Comparison of ENCODE assay signal across 9 mouse cellular contexts in the genomic region with DNA sequence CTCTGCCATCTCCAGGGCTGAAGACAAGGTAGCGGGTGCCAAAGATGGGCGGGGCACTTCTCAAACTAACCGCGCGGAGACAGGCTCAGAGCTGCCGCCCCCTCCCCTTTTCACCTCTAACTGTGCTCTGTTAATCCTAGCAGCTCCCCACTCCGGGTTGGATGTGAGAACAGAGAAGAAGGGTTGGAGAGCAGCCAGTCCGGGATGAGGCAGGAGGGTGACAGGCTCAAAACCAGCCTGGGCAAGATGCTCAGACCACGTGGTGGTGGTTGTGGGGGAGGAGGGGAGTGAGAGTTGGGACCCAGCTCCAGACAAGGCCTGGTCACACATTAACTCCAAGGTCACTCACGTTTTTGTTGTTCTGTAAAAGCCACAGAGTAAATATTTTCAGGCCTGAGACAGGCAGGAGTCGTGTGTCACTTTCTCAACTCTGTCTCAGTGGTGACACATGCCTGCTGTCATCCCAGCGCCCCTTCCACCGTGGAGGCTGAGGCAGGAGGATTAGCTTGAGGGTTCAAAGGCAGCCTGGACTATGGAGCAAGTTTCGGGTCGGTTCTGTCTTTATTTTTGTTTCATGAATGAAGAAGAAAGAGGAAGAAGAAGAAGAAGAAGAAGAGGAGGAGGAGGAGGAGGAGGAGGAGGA. TPM values are rescaled to one million over a fixed set of nuclear protein-coding genes. Genes with fewer than 3 reads are reported as not detected.
DNase-seq lines count a peak whose midpoint lies in the region; ATAC-seq and TF ChIP-seq lines count a peak whose summit lies in the region.
"Had no signal": no experiment of that assay in that cellular context is flagged by ENCODE, and none has a peak within 500 bp of the region (broad histone marks: within the 10 kb centered on the region; RNA-seq: fewer than 3 reads in every experiment).

No protein-coding gene starts in this region.

- peak; percentile 2; the same call in 1 of the 2 replicates for ATAC-seq in forebrain, postnatal 0 days
- no peak for ATAC-seq in intestine, embryonic 16.5 days
- no peak for ATAC-seq in liver, embryonic 11.5 days (replicated peaks; ENCODE audit: low FRiP score)

- H3K4me2 ChIP-seq in forebrain, postnatal 0 days (ENCODE audit: low read depth), result peak overlapping the region; percentile 80
- peak overlapping the region; percentile 93 for H3K4me2 ChIP-seq in intestine, embryonic 16.5 days (ENCODE audit: low read depth, low read length)
- peak overlapping the region; percentile 92 for H3K4me2 ChIP-seq in liver, embryonic 11.5 days

- peak overlapping the region; percentile 94; the same call in 1 of the 2 replicates for H3K27ac ChIP-seq in forebrain, postnatal 0 days (ENCODE audit: low read depth, low read length)
- H3K27ac ChIP-seq in intestine, embryonic 16.5 days (ENCODE audit: low read length), result no peak overlapping the region
- no peak overlapping the region for H3K27ac ChIP-seq in liver, embryonic 11.5 days (ENCODE audit: low read depth, low read length)

- H3K4me1 ChIP-seq in forebrain, postnatal 0 days (ENCODE audit: insufficient read depth), result peaks cover 12% of the 10 kb centered on the region; the same call in 1 of the 2 replicates
- peaks cover 36% of the 10 kb centered on the region for H3K4me1 ChIP-seq in intestine, embryonic 16.5 days (ENCODE audit: control insufficient read depth, insufficient read depth, low read length)
- H3K4me1 ChIP-seq in liver, embryonic 11.5 days (replicated peaks; ENCODE audit: control insufficient read depth, insufficient read depth, low read length), result peaks cover 20% of the 10 kb centered on the region

- H3K4me3 ChIP-seq in forebrain, postnatal 0 days (ENCODE audit: low read depth, low read length), result peak overlapping the region; percentile 81; the same call in 1 of the 2 replicates
- H3K4me3 ChIP-seq in intestine, embryonic 16.5 days (ENCODE audit: low read length), result peak overlapping the region; percentile 77; the same call in 1 of the 2 replicates
- H3K4me3 ChIP-seq in liver, embryonic 11.5 days (ENCODE audit: low read depth, low read length), result peak overlapping the region; percentile 80

- no peaks in the 10 kb centered on the region for H3K36me3 ChIP-seq in forebrain, postnatal 0 days (ENCODE audit: insufficient read depth)
- H3K36me3 ChIP-seq in intestine, embryonic 16.5 days (ENCODE audit: control insufficient read depth, insufficient read depth, low read length), result no peaks in the 10 kb centered on the region
- no peaks in the 10 kb centered on the region for H3K36me3 ChIP-seq in liver, embryonic 11.5 days (ENCODE audit: control insufficient read depth, insufficient read depth, low read length)

- H3K9ac ChIP-seq in forebrain, postnatal 0 days, result peak overlapping the region; percentile 81; the same call in 1 of the 2 replicates
- H3K9ac ChIP-seq in intestine, embryonic 16.5 days (ENCODE audit: low read depth, low read length), result 0 out of 2 replicates have a peak overlapping the region, but pooled peaks have one; percentile 79
- no peak overlapping the region for H3K9ac ChIP-seq in liver, embryonic 11.5 days (ENCODE audit: low read depth, low read length)

- no peaks in the 10 kb centered on the region for H3K9me3 ChIP-seq in forebrain, postnatal 0 days (ENCODE audit: low read length)
- H3K9me3 ChIP-seq in intestine, embryonic 16.5 days (ENCODE audit: control insufficient read depth, low read length), result no peaks in the 10 kb centered on the region
- no peaks in the 10 kb centered on the region for H3K9me3 ChIP-seq in liver, embryonic 11.5 days (ENCODE audit: control insufficient read depth, low read length)

- DNase-seq in retina, postnatal 1 day, result peak; percentile 80
- no peak for DNase-seq in retina, embryonic 14.5 days (ENCODE audit: low spot score)
- peak; percentile 43 for DNase-seq in adrenal gland, postnatal 14 days
- DNase-seq in forebrain, postnatal 0 days, result peak; percentile 63
- DNase-seq in liver, embryonic 11.5 days (ENCODE audit: low spot score), result no peak
- peak; percentile 46 for DNase-seq in right cerebral cortex, postnatal 14 days
- no peak for DNase-seq in embryo, embryonic 10 days (ENCODE audit: low spot score)

- no peaks in the 10 kb centered on the region for H3K27me3 ChIP-seq in forebrain, postnatal 0 days (ENCODE audit: insufficient read depth, low read length)
- peaks cover 8% of the 10 kb centered on the region; the same call in 1 of the 2 replicates for H3K27me3 ChIP-seq in intestine, embryonic 16.5 days (replicated peaks; ENCODE audit: control insufficient read depth, insufficient read depth, low read length)
- peaks cover 35% of the 10 kb centered on the region for H3K27me3 ChIP-seq in liver, embryonic 11.5 days (replicated peaks; ENCODE audit: control insufficient read depth, insufficient read depth, low read length)

- TF ChIP-seq CTCF in forebrain, postnatal 0 days (IDR thresholded peaks at IDR 0.05; ENCODE audit: low read depth), result no peak

- WGBS in forebrain, postnatal 0 days, result 21% methylated on average over 15 of the region's 15 CpGs
- WGBS in intestine, embryonic 16.5 days, result 17% methylated on average over 15 of the region's 15 CpGs
- whole genome bisulfite sequencing in liver, embryonic 11.5 days, result 15% methylated on average over 15 of the region's 15 CpGs

RNA-seq across cellular contexts. Expression of gene Nfic, which starts 23.8 kb away (rescaled TPM):
- total RNA-seq in adrenal gland, postnatal 14 days (2021), result 90.1 and 104 TPM in 2 replicates
- total RNA-seq in forebrain, postnatal 0 days (2014; rRNA removed), result 9.0 and 14.5 TPM in 2 replicates
- polyA plus RNA-seq in forebrain, postnatal 0 days (2015; fragmentation: Nextera tagmentation; extraction: Ambion mirVana), result 14.8 and 23.1 TPM in 2 replicates
- polyA plus RNA-seq in intestine, embryonic 16.5 days (2015; fragmentation: Nextera tagmentation; extraction: Ambion mirVana), result 49.8 and 55.8 TPM in 2 replicates
- 15.4 and 21.4 TPM in 2 replicates for polyA plus RNA-seq in liver, embryonic 11.5 days (2014; fragmentation: Nextera tagmentation; extraction: Ambion mirVana)

RNA-seq across cellular contexts. Expression of gene Smim24, which starts 38.8 kb away (rescaled TPM):
- 0.94 and 1.9 TPM in 2 replicates for total RNA-seq in adrenal gland, postnatal 14 days (2021)
- total RNA-seq in forebrain, postnatal 0 days (2014; rRNA removed), result 0.77 and 1.3 TPM in 2 replicates
- 1.7 TPM in 2 replicates for polyA plus RNA-seq in forebrain, postnatal 0 days (2015; fragmentation: Nextera tagmentation; extraction: Ambion mirVana)
- polyA plus RNA-seq in intestine, embryonic 16.5 days (2015; fragmentation: Nextera tagmentation; extraction: Ambion mirVana), result 426 and 504 TPM in 2 replicates
- polyA plus RNA-seq in liver, embryonic 11.5 days (2014; fragmentation: Nextera tagmentation; extraction: Ambion mirVana), result 3.8 and 4.5 TPM in 2 replicates
- polyA plus RNA-seq: erythroblast, embryonic 14.5 days had no signal

RNA-seq across cellular contexts. Expression of gene Gm48552, which starts 42.8 kb away (rescaled TPM):
- 0.64 and 2.1 TPM in 2 replicates for total RNA-seq in adrenal gland, postnatal 14 days (2021)
- total RNA-seq in forebrain, postnatal 0 days (2014; rRNA removed), result 5.8 and 16.6 TPM in 2 replicates
- 1.9 and 3.7 TPM in 2 replicates for polyA plus RNA-seq in forebrain, postnatal 0 days (2015; fragmentation: Nextera tagmentation; extraction: Ambion mirVana)
- 0.55 and 1.8 TPM in 2 replicates for polyA plus RNA-seq in intestine, embryonic 16.5 days (2015; fragmentation: Nextera tagmentation; extraction: Ambion mirVana)
- 0.62 and 0.67 TPM in 2 replicates for polyA plus RNA-seq in liver, embryonic 11.5 days (2014; fragmentation: Nextera tagmentation; extraction: Ambion mirVana)

RNA-seq across cellular contexts. Expression of gene Gm48551, which starts 47.4 kb away (rescaled TPM):
- 0.48 and 1.6 TPM in 2 replicates for total RNA-seq in adrenal gland, postnatal 14 days (2021)
- total RNA-seq in forebrain, postnatal 0 days (2014; rRNA removed), result 2.5 and 3.3 TPM in 2 replicates
- 5.0 and 7.3 TPM in 2 replicates for polyA plus RNA-seq in forebrain, postnatal 0 days (2015; fragmentation: Nextera tagmentation; extraction: Ambion mirVana)
- polyA plus RNA-seq in intestine, embryonic 16.5 days (2015; fragmentation: Nextera tagmentation; extraction: Ambion mirVana), result 2.9 and 3.7 TPM in 2 replicates
- polyA plus RNA-seq in liver, embryonic 11.5 days (2014; fragmentation: Nextera tagmentation; extraction: Ambion mirVana), result 1.3 and 1.9 TPM in 2 replicates

RNA-seq across cellular contexts. Expression of gene Dohh, which starts 47.4 kb away (rescaled TPM):
- 52.6 and 55.6 TPM in 2 replicates for total RNA-seq in adrenal gland, postnatal 14 days (2021)
- 126 and 139 TPM in 2 replicates for total RNA-seq in forebrain, postnatal 0 days (2014; rRNA removed)
- polyA plus RNA-seq in forebrain, postnatal 0 days (2015; fragmentation: Nextera tagmentation; extraction: Ambion mirVana), result 111 and 125 TPM in 2 replicates
- 102 and 109 TPM in 2 replicates for polyA plus RNA-seq in intestine, embryonic 16.5 days (2015; fragmentation: Nextera tagmentation; extraction: Ambion mirVana)
- 97.4 and 99.3 TPM in 2 replicates for polyA plus RNA-seq in liver, embryonic 11.5 days (2014; fragmentation: Nextera tagmentation; extraction: Ambion mirVana)

Comparison
In these comparisons a context has a peak if more than half of its experiments do, and no peak if none do; other contexts are left out.
1. DNase-seq: peak in retina, postnatal 1 day (single experiment), adrenal gland, postnatal 14 days (single experiment), forebrain, postnatal 0 days (single experiment) and right cerebral cortex, postnatal 14 days (single experiment); none in retina, embryonic 14.5 days (single experiment), liver, embryonic 11.5 days (single experiment) and embryo, embryonic 10 days (single experiment).
2. RNA of gene Smim24, which starts 38.8 kb away (polyA plus RNA-seq): 426 to 504 TPM in intestine, embryonic 16.5 days; 3.8 to 4.5 TPM in liver, embryonic 11.5 days and 1.7 TPM in forebrain, postnatal 0 days; every median in the first group is over 10 times any median in the second.
3. Peak in every context shown above with its lines, with median percentiles within 50 percentile points of each other: H3K4me2 ChIP-seq and H3K4me3 ChIP-seq.